Mouse (Mus musculus) intestine, postnatal 0 days (tissue): ENCODE results near the gene Etnk2. TPM values are rescaled to one million over a fixed set of nuclear protein-coding genes. Genes with fewer than 3 reads are reported as not detected.

Experiments used
- ATAC-seq: fragments of 200-750 bp; cut with Nextera tagmentation; 2 replicates; pipeline ENCODE4 v1.8.0; 2017; ENCODE audit warnings: mild to moderate bottlenecking, moderate TSS enrichment, moderate library complexity
- H3K27ac ChIP-seq: fragments of 300-500 bp; sonication (generic); 2 replicates; pipeline ENCODE4 v1.5.1; 2014; ENCODE audit warnings: mild to moderate bottlenecking, low read depth, low read length, moderate library complexity
- H3K27me3 ChIP-seq: fragments of 300-500 bp; sonication (generic); replicated peaks from 2 replicates; pipeline ENCODE4 v1.6.1; 2014; ENCODE audit warnings: low read length, mixed read lengths; ENCODE audit not compliant: control insufficient read depth, insufficient read depth
- H3K36me3 ChIP-seq: fragments of 300-500 bp; sonication (generic); 2 replicates; pipeline ENCODE4 v1.6.1; 2014; ENCODE audit warnings: mild to moderate bottlenecking, moderate library complexity; ENCODE audit not compliant: control insufficient read depth, insufficient read depth
- H3K4me1 ChIP-seq: fragments of 300-500 bp; sonication (generic); replicated peaks from 2 replicates; pipeline ENCODE4 v1.6.1; 2014; ENCODE audit warnings: antibody characterized with exemption, low read length, mixed read lengths; ENCODE audit not compliant: control insufficient read depth, insufficient read depth
- H3K4me2 ChIP-seq: fragments of 300-500 bp; sonication (generic); replicated peaks from 2 replicates; pipeline ENCODE4 v1.6.1; 2014; ENCODE audit warnings: low read depth, mild to moderate bottlenecking, moderate library complexity
- H3K4me3 ChIP-seq: fragments of 300-500 bp; sonication (generic); 2 replicates; pipeline ENCODE4 v1.5.1; 2014; ENCODE audit warnings: low read depth, low read length
- H3K9ac ChIP-seq: fragments of 300-500 bp; sonication (generic); 2 replicates; pipeline ENCODE4 v1.6.1; 2014; ENCODE audit warnings: mild to moderate bottlenecking, low read depth, low read length
- H3K9me3 ChIP-seq: fragments of 300-500 bp; sonication (generic); 2 replicates; pipeline ENCODE4 v1.6.1; 2016; ENCODE audit warnings: mixed run types; ENCODE audit not compliant: control insufficient read depth
- CTCF ChIP-seq: sonication (generic); IDR thresholded peaks from 2 replicates; pipeline ENCODE4 v1.5.1; 2016; ENCODE audit warnings: low read depth, mild to moderate bottlenecking, control low read depth, antibody characterized with exemption, moderate library complexity
- WGBS: fragments of 180-500 bp; shearing (Covaris S2); extraction: QIAGEN DNeasy Blood & Tissue Kit; methylation state at CpG from one replicate; pipeline ENCODE4 v1.1.7; 2014; 5-methylcytosine and 5-hydroxymethylcytosine counted together
- polyA plus RNA-seq: library from polyadenylated mRNA; unstranded; fragments of >200 nt; fragmentation: Nextera tagmentation; extraction: Ambion mirVana; gene quantifications from 2 replicates; pipeline ENCODE4 v1.2.1, GENCODE M21; 2015

Etnk2 gene
- polyA plus RNA-seq, 1 experiment from 2014 or later, result 6.0 TPM

DNA sequence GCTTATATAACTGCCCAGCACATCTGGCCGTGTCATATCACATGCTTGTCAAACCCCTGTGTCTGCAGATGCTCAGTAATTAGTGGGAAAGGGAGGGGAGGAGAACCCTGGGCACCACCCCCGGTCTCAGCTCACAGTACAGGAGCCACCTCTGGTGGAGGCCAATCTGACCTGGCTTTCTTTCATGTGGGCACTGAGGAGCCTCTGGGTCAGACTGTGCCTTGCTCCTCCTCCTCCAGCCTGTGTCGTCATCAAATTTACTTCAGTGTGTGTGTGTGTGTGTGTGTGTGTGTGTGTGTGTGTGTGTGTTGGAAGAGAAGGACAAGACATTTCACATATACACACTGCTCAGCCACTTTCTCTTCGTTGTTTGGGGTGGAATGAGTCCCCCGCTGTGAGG, 40.0 kb upstream of the Etnk2 start:
- Histone ChIP-seq H3K27me3 (no peaks in the 10 kb centered on the region; the same call in 1 of the 2 replicates), H3K36me3 (0 out of 2 replicates have a peak, but pooled peaks cover 9% of the 10 kb centered on the region), H3K9ac (no peak overlapping the region), H3K27ac (no peak overlapping the region), H3K4me2 (no peak overlapping the region), H3K4me1 (no peaks in the 10 kb centered on the region), H3K4me3 (no peak overlapping the region), H3K9me3 (no peaks in the 10 kb centered on the region)
- no peak for TF ChIP-seq CTCF
- 42% methylated on average over 5 of the region's 5 CpGs for whole genome bisulfite sequencing
- peak; percentile 29; the same call in 1 of the 2 replicates for ATAC-seq

DNA sequence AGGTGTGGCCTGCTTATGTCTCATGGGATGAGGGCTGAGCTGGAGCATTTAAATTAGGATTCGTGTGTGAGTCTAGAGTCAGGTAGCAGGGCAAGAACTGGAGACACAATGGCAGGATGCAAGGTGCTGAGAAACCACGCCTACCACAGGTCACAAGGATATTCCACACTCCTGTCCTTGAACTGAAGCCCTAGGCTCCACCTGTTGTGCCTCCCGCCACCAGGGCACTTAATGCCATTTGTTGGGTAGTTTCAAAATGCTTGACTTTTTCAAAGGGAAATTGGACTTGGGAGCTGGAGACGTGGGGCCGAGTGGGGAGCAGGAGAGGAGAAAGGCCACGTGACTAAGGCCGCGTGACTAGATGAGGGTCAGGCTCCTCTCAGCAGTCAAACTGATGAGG, 37.4 kb upstream of the Etnk2 start:
- no peak overlapping the region for H3K27ac ChIP-seq
- H3K4me1 ChIP-seq, result no peaks in the 10 kb centered on the region; the same call in 1 of the 2 replicates
- no peaks in the 10 kb centered on the region; the same call in 1 of the 2 replicates for H3K27me3 ChIP-seq
- no peaks in the 10 kb centered on the region for H3K9me3 ChIP-seq
- H3K36me3 ChIP-seq, result 0 out of 2 replicates have a peak, but pooled peaks cover 9% of the 10 kb centered on the region
- no peak for ATAC-seq
- no peak overlapping the region for H3K9ac ChIP-seq
- TF ChIP-seq CTCF, result no peak
- WGBS, result 90% methylated on average over 8 of the region's 8 CpGs
- H3K4me3 ChIP-seq, result no peak overlapping the region
- no peak overlapping the region for H3K4me2 ChIP-seq

DNA sequence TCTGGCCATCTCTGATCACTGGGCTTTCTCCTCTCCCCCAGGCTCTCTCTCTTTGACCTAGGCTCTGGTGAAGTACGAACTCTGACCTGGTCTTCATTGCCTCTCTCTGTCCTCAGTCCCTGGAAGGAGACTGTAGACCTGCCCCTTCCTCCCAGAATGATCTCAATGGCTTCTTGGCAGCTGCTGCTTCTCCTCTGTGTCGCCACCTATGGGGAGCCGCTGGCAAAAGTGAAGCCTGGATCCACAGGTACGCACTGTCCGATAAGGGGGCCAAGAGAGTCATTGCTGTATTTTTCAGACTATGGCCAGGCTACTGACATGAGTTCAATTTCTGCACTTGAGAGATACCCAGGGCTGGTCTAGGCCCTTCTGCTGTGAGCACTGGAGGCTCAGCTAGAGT, 36.3 kb upstream of the Etnk2 start:
- Histone ChIP-seq H3K27ac (no peak overlapping the region), H3K4me1 (no peaks in the 10 kb centered on the region; the same call in 1 of the 2 replicates), H3K4me3 (no peak overlapping the region), H3K4me2 (no peak overlapping the region), H3K36me3 (no peaks in the 10 kb centered on the region), H3K9ac (no peak overlapping the region), H3K27me3 (no peaks in the 10 kb centered on the region; the same call in 1 of the 2 replicates), H3K9me3 (no peaks in the 10 kb centered on the region)
- TF ChIP-seq CTCF, result peak; percentile 54
- WGBS, result 68% methylated on average over 5 of the region's 5 CpGs
- no peak for ATAC-seq

DNA sequence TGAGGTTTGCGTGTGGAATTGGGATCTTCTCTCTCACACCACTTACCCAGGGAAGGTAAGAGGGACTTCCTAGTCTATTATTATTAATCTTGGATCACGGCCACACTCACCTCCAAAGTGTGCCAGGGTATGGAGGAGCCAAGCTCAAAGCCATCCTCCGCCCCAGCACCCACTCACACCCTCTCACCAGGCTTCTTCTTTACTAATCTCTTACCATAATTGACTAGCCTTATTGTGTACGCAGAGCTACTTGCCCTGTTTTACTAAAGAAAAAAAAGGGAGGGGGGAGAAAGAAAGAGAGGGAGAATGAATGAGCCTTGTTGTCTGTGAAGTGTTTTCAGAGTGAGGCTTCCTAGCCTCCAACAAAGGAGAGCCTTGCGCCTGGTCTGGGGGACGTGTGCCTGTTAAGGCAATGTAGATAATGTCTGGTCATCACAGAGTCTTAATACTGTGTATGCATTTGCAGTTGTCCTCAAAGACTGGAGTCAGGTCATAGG, 35.0 kb upstream of the Etnk2 start:
- no peaks in the 10 kb centered on the region for H3K36me3 ChIP-seq

DNA sequence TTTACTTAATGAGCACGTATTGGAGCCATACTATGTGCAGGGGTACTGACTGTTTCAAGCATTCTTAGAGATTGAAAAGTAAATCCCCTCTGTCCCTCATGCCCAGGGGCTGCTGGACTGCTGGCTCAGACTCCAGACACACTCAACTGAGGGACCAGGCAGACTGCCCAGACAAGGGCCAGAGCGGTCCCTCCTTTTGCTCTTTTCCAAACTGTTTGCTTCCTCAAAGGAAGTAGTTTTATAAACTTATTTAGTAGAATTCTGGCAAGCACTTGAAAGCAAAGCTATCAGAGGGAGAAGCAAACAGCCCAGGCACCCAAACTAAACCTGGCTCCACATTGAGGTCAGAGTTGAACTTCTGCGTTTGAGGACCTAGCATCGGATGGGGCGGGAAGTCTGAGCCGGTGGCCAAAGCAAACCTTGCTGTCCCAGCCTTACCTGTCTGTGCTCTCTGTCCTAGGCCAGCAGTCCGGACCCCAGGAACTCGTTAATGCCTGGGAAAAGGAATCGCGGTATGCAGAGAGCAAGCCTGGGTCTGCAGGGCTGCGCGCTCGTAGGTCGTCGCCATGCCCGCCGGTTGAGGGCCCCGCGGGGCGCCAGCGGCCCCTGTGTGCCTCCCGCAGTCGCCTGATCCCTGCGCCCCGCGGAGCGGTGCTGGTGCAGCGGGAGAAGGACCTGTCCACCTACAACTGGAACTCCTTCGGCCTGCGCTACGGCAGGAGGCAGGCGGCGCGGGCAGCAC, 34.3 kb upstream of the Etnk2 start:
- peak overlapping the region; percentile 26 for H3K4me3 ChIP-seq
- H3K27me3 ChIP-seq, result no peaks in the 10 kb centered on the region; the same call in 1 of the 2 replicates
- H3K36me3 ChIP-seq, result no peaks in the 10 kb centered on the region
- TF ChIP-seq CTCF, result no peak
- H3K27ac ChIP-seq, result no peak overlapping the region
- H3K4me2 ChIP-seq, result peak overlapping the region; percentile 62
- peak overlapping the region; percentile 37; the same call in 1 of the 2 replicates for H3K9ac ChIP-seq
- peak; percentile 44; the same call in 1 of the 2 replicates for ATAC-seq
- H3K4me1 ChIP-seq, result no peaks in the 10 kb centered on the region; the same call in 1 of the 2 replicates
- H3K9me3 ChIP-seq, result no peaks in the 10 kb centered on the region
- 6% methylated on average over 33 of the region's 34 CpGs for WGBS

More for the DNA sequence above, 35.0 kb upstream of the Etnk2 start:
- Histone ChIP-seq H3K4me3 (no peak overlapping the region), H3K27me3 (no peaks in the 10 kb centered on the region; the same call in 1 of the 2 replicates), H3K27ac (no peak overlapping the region), H3K4me2 (no peak overlapping the region), H3K9me3 (no peaks in the 10 kb centered on the region), H3K4me1 (no peaks in the 10 kb centered on the region; the same call in 1 of the 2 replicates), H3K9ac (no peak overlapping the region)
- no peak for TF ChIP-seq CTCF
- ATAC-seq, result no peak
- 81% methylated on average over 6 of the region's 6 CpGs for WGBS

DNA sequence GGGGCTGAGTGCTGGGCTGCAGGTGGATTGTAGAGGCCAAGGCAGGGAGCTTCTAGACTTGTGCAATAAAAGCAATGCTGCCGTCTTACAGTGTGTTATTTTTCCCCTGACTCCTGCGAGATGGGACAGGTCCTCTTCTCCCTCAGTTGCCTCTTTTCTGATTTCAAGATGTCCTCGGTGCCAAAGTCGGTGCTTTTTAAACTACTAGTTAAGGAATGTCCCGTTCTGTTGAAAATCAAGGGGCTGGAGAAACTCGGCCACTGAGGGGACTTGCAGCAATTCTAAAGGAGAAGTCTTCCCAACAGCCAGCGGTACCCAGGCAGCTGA, 33.8 kb upstream of the Etnk2 start:
- H3K4me3 ChIP-seq, result peak overlapping the region; percentile 26
- no peaks in the 10 kb centered on the region; the same call in 1 of the 2 replicates for H3K27me3 ChIP-seq
- peak overlapping the region; percentile 62 for H3K4me2 ChIP-seq
- 31% methylated on average over 7 of the region's 7 CpGs for WGBS
- no peaks in the 10 kb centered on the region for H3K9me3 ChIP-seq
- H3K27ac ChIP-seq, result no peak overlapping the region
- H3K36me3 ChIP-seq, result no peaks in the 10 kb centered on the region
- no peak for TF ChIP-seq CTCF
- H3K9ac ChIP-seq, result peak overlapping the region; percentile 37; the same call in 1 of the 2 replicates
- no peak for ATAC-seq
- H3K4me1 ChIP-seq, result no peaks in the 10 kb centered on the region; the same call in 1 of the 2 replicates
